Mouse (Mus musculus): ENCODE data around the gene Myo1h. TPM values are rescaled to one million over a fixed set of nuclear protein-coding genes. Genes with fewer than 3 reads are reported as not detected.

The Myo1h gene
- polyA plus RNA-seq, 1 experiment: 0.85 TPM

DNA sequence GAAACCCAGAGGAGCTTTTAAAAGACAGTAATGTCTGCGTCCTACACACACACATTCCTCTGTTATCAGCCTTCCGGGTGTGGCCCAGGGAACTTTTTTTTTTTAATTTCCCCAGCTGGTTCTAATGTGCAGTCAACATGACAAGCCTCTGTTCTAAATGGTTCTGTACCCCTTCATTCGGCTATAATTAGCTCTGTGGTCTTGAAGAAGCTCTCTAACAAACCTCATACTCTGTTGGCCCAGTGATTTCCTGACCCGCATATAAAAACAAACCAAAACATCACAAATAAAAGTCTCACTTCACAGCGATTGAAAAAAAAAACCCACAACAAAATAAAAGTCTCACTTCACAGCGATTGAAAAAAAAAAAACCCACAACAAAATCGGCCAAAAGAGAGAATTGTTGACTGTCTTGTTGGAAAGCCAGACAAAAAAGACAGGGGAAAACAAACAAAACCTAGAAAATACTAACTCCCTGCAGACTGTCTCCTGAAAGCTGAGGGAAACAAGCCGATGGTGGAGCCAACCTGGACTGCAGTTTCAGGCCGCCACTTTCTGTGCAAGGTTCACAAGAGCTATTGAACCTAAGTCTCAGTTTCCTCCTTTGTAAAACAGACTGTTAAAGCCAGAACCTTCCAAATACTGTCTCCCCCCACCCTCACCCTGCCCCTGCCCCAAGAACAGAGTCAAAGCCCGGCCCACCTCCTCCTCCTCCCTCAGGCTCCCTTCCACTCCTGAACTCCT lies 89.4 kb downstream of the Myo1h start:
- Histone ChIP-seq H3K27me3 (ENCODE audit: control insufficient read depth, insufficient read depth, low read length) (no peaks in the 10 kb centered on the region), H3K36me3 (ENCODE audit: control insufficient read depth, insufficient read depth, low read length) (peaks cover 5% of the 10 kb centered on the region), H3K27ac (ENCODE audit: insufficient read depth, low read depth, low read length) (peak overlapping the region; percentile 83), H3K4me3 (ENCODE audit: low read depth, low read length) (peak overlapping the region; percentile 40), H3K4me1 (ENCODE audit: control insufficient read depth, insufficient read depth, insufficient read length, low read length) (peaks cover 39% of the 10 kb centered on the region)
- 15% methylated on average over 10 of the region's 10 CpGs for WGBS
- no peak for TF ChIP-seq POLR2A (IDR thresholded peaks at IDR 0.05; ENCODE audit: low read depth, low read length)
- TF ChIP-seq CTCF (IDR thresholded peaks at IDR 0.05; ENCODE audit: extremely low read depth, insufficient read length, insufficient replicate concordance, low read depth, low read length): no peak

DNA sequence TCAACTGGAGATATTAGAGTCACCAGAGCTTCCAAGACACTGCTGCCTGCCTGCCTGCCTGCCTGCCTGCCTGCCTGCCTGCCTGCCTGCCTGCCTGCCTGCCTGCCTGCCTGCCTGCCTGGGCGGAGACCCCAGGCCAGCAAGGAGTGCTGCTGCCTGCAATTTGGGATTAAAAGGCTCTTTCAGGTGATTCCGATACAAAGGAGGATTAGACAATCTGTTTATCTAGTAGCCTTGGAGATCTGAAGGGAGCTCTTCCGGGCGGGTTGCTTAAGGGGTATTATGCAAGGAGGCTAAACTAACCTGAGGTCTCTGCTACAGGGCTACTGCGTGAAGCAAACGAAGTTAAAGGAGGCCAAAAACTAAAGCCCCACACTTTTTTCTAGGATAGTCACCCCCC lies 90.0 kb downstream of the Myo1h start:
- no peak for TF ChIP-seq POLR2A (IDR thresholded peaks at IDR 0.05; ENCODE audit: low read depth, low read length)
- no peak for TF ChIP-seq CTCF (IDR thresholded peaks at IDR 0.05; ENCODE audit: extremely low read depth, insufficient read length, insufficient replicate concordance, low read depth, low read length)
- Histone ChIP-seq H3K27me3 (ENCODE audit: control insufficient read depth, insufficient read depth, low read length) (no peaks in the 10 kb centered on the region), H3K4me1 (ENCODE audit: control insufficient read depth, insufficient read depth, insufficient read length, low read length) (peaks cover 33% of the 10 kb centered on the region), H3K36me3 (ENCODE audit: control insufficient read depth, insufficient read depth, low read length) (no peaks in the 10 kb centered on the region), H3K27ac (ENCODE audit: insufficient read depth, low read depth, low read length) (peak overlapping the region; percentile 83), H3K4me3 (ENCODE audit: low read depth, low read length) (peak overlapping the region; percentile 40)
- WGBS: 28% methylated on average over 6 of the region's 6 CpGs

DNA sequence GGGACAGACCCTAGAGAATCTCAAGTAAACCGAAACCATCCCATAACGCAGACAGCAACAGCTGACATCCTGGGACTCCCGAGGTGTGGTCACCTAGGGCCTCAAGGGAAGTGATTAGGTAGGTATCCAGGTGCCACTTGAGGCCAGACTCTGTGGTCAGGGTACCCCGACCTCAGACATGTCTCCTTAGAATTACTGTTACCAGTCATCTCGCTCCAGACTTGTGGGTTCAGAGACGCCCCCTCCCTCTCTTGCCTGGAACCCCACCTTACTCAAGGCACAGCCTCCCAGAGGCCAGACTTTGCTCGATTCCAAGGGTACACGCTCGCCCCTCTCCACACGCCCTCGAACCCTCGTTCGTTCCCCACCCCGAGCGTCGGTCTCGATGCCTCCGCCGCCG lies 90.8 kb downstream of the Myo1h start:
- Histone ChIP-seq H3K4me3 (ENCODE audit: low read depth, low read length) (peak overlapping the region; percentile 69), H3K36me3 (ENCODE audit: control insufficient read depth, insufficient read depth, low read length) (peaks cover 4% of the 10 kb centered on the region; the same call in 1 of the 2 replicates), H3K4me1 (ENCODE audit: control insufficient read depth, insufficient read depth, insufficient read length, low read length) (peaks cover 26% of the 10 kb centered on the region), H3K27me3 (ENCODE audit: control insufficient read depth, insufficient read depth, low read length) (no peaks in the 10 kb centered on the region), H3K27ac (ENCODE audit: insufficient read depth, low read depth, low read length) (peak overlapping the region; percentile 83)
- WGBS: 2% methylated on average over 20 of the region's 20 CpGs
- no peak for TF ChIP-seq POLR2A (IDR thresholded peaks at IDR 0.05; ENCODE audit: low read depth, low read length)

DNA sequence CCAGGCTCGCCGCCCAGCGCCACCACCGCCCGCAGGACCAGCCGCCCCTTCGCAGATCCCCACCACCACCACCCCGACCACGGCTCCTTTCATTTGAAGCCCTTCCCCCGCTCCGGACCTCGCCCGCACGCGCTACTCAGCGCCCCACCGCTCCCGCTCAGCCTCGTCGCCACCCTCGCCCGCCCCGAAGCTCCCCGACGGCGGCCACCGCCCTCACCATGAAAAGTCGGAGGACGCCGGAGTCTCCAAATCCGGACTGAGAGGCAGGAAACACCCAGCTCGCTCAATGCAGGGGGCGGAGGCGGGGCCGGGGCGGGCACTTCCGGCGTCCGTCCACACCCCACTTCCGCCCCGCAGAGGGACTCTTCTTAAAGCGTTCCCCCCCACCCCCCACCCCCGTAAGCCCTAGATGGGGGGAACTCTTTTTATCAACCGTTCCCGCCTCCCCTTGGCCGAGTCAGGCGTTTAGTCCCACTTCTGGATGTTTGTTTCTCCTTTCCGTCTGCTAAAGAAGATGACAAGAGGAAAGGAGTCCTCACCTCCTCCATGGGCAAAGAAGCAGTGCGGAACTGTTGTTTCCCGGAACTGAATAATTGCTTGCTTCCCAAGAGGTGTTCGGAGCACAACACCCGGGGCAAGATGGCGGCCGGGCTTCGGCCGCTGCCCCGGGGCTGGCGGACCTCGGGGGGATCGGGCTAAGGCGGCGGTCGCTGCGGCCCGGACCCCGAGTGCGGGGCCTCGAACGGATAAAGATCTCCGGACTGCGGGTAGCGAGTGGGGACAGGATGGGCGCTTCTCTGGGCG lies 91.4 kb downstream of the Myo1h start, which contains the start of the genes Kctd10 and Ube3b:
Kctd10 (minus strand) TSS at position 300 of the 804 bp plus-strand sequence.
Ube3b (plus strand) TSS at position 399 of the 804 bp plus-strand sequence.
- Histone ChIP-seq H3K4me3 (ENCODE audit: low read depth, low read length) (peak within 1 kb of the TSS; percentile 69), H3K27me3 (ENCODE audit: control insufficient read depth, insufficient read depth, low read length) (no peaks in the 10 kb centered on the region), H3K4me1 (ENCODE audit: control insufficient read depth, insufficient read depth, insufficient read length, low read length) (peaks cover 20% of the 10 kb centered on the region), H3K27ac (ENCODE audit: insufficient read depth, low read depth, low read length) (peak within 1 kb of the TSS; percentile 83), H3K36me3 (ENCODE audit: control insufficient read depth, insufficient read depth, low read length) (peaks cover 8% of the 10 kb centered on the region; the same call in 1 of the 2 replicates)
- TF ChIP-seq CTCF (IDR thresholded peaks at IDR 0.05; ENCODE audit: extremely low read depth, insufficient read length, insufficient replicate concordance, low read depth, low read length) (peak; percentile 17; the same call in 1 of the 2 replicates), POLR2A (IDR thresholded peaks at IDR 0.05; ENCODE audit: low read depth, low read length) (peak; percentile 92)
- WGBS: 1% methylated on average over 73 of the region's 74 CpGs

DNA sequence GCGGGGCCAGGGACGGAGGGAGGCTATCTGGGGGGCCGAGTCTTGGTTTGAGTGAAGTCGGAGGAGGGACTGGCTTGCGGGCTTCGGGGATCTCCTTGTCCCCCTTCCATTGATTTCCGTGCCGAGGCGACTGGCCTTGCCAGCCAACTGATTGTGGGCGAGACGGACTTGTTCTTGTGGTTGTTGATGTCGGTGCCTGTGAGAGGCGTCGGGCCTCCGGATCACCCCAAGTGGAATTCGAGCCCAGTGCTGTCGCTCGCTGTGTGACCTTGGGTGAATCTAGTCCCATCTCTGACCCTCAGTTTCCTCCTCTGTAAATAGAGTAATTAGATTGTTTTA lies 92.0 kb downstream of the Myo1h start:
- no peak for TF ChIP-seq CTCF (IDR thresholded peaks at IDR 0.05; ENCODE audit: extremely low read depth, insufficient read length, insufficient replicate concordance, low read depth, low read length)
- no peak for TF ChIP-seq POLR2A (IDR thresholded peaks at IDR 0.05; ENCODE audit: low read depth, low read length)
- H3K27ac ChIP-seq (ENCODE audit: insufficient read depth, low read depth, low read length): peak overlapping the region; percentile 59; the same call in 1 of the 2 replicates
- peaks cover 14% of the 10 kb centered on the region for H3K4me1 ChIP-seq (ENCODE audit: control insufficient read depth, insufficient read depth, insufficient read length, low read length)
- peaks cover 10% of the 10 kb centered on the region; the same call in 1 of the 2 replicates for H3K36me3 ChIP-seq (ENCODE audit: control insufficient read depth, insufficient read depth, low read length)
- peak overlapping the region; percentile 69 for H3K4me3 ChIP-seq (ENCODE audit: low read depth, low read length)
- WGBS: under 1% methylated on average over 18 of the region's 18 CpGs
- H3K27me3 ChIP-seq (ENCODE audit: control insufficient read depth, insufficient read depth, low read length): no peaks in the 10 kb centered on the region

DNA sequence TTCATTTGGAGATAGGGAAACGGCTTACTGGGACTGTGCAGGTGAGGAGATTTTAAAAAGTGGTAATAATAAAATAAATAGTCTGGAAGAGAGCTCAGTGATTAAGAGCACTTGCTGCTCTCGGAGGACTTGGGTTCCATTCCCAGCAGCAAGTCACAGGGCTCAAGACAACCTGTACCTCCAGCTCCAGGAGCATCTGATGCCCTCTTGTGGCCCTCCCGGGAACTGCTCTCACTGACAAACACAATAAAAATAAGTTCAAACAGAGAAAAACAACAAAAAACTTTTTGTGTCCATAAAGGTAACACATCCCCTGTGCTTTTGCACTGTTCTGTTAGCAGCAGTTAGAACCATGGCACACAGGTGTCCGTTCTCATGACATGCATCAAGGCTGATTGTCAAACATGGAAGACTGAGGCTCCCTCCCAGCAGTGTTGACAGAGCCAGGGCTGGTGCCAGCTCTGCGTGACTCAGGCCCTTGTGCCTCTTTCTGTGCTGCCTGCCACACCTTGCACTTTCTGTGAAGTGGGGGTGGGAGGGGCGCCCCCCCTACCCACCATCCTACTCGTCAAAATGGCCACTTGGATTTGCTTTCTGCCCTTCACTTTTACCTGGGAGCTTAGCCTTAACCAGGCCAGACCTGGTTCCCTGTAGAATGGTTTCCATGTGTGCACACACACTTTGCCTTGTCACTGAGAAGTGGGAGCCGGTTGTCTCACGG lies 94.4 kb downstream of the Myo1h start:
- Histone ChIP-seq H3K36me3 (ENCODE audit: control insufficient read depth, insufficient read depth, low read length) (peaks cover 30% of the 10 kb centered on the region), H3K27ac (ENCODE audit: insufficient read depth, low read depth, low read length) (no peak overlapping the region), H3K27me3 (ENCODE audit: control insufficient read depth, insufficient read depth, low read length) (no peaks in the 10 kb centered on the region), H3K4me3 (ENCODE audit: low read depth, low read length) (no peak overlapping the region), H3K4me1 (ENCODE audit: control insufficient read depth, insufficient read depth, insufficient read length, low read length) (peaks cover 4% of the 10 kb centered on the region; the same call in 1 of the 2 replicates)
- TF ChIP-seq CTCF (IDR thresholded peaks at IDR 0.05; ENCODE audit: extremely low read depth, insufficient read length, insufficient replicate concordance, low read depth, low read length) (peak; percentile 87; the same call in 1 of the 2 replicates), POLR2A (IDR thresholded peaks at IDR 0.05; ENCODE audit: low read depth, low read length) (no peak)
- 80% methylated on average over 9 of the region's 9 CpGs for whole genome bisulfite sequencing
